Mouse (Mus musculus) adrenal gland, postnatal 4 days (tissue): ENCODE data around the gene Clca1. TPM values are rescaled to one million over a fixed set of nuclear protein-coding genes. Genes with fewer than 3 reads are reported as not detected.
"Not testable (repeated sequence)": the region's sequence is repeated elsewhere in the genome, so short reads cannot be mapped to it uniquely, and the experiment has no call there.

Experiments used
- DNase-seq, 2 experiments: peaks; one replicate each; pipeline ENCODE4 v3.0.0; 2021 to 2022; ENCODE audit warnings: low spot score in 2 of 2, mixed read lengths in 2 of 2
- long read RNA-seq, 2 experiments: library from polyadenylated mRNA; stranded (forward); transcript quantifications; one replicate each; pipeline ENCODE4 v2.0.0; 2021
- total RNA-seq, 2 experiments: library from RNA; stranded (reverse); gene quantifications; 2 replicates each; pipeline ENCODE4 v1.2.3; 2021

Gene Clca1
- not detected for total RNA-seq
- long read RNA-seq, experiment 1, result 0 reads
- long read RNA-seq, experiment 2, result 0 reads

- DNase-seq, result no peak
Measured at GRCm38 (mm10) chr3:145032676-145033075, at the start of gene Clca1. Gene Clca1 (minus strand): TSS chr3:145032776.

DNA sequence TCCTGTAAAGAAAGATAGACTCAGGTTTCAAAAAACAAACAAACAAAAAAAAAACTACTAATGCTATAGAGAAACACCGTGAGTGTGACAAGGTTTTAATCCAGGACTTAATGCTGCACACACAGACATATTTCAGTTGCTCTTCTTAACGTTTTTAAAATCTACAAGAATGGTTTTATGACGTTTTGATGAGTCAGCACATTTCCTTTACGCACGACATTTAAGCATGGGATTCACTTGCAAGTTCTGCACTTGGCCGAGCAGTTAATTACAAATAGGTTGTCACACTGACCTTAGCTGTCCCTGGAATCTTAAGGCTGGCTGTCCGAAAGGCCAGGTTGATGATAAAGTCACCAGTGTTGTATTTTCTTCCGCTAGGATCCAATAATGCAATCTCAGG is 48.3 kb upstream of the Clca1 start:
- DNase-seq, result no peak

DNA sequence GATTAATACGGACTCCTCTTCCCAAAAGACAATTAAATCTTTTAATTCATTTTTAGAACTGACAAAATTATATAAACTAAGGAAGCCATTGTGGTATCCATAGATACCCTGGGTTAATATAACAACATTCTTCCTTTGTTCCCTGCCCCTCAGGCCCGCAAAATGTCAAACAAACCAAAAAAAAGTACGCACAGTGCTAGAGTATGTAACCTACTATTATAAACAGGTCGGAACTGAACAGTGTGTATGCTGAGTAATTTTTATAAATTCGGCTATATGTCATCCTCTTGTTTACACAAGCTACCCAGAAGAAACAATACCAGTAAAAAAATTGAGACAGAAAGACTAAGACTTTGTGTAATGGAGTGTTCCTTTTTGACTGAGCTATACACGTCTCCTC is 45.8 kb upstream of the Clca1 start:
- no peak for DNase-seq

- DNase-seq, result no peak
Measured at GRCm38 (mm10) chr3:145072339-145072738, 39.8 kb upstream of the Clca1 start.

- no peak for DNase-seq
Measured at GRCm38 (mm10) chr3:145068964-145069363, 36.4 kb upstream of the Clca1 start.

- not testable (repeated sequence) for DNase-seq
Measured at GRCm38 (mm10) chr3:145055138-145055537, 22.6 kb upstream of the Clca1 start.

DNA sequence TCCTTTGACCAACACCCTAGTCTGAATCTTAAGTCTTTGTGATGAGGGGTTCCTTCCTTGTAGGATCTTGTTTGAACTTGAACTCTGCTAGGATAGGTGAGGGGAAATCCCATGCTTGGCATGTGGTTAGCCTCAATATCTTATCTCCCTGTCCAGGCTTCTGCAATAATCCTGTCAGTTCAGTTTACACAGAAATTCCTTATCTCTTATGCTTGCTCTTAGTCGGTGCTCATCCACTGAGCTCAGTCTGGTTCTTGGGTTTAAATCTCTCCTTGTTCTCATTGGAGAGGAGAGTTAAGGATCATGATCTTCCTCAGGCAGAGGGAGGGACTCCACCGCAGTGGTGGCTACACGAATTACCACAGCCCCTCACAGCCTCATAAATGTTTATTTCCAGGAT is 17.2 kb upstream of the Clca1 start:
- no peak for DNase-seq

DNA sequence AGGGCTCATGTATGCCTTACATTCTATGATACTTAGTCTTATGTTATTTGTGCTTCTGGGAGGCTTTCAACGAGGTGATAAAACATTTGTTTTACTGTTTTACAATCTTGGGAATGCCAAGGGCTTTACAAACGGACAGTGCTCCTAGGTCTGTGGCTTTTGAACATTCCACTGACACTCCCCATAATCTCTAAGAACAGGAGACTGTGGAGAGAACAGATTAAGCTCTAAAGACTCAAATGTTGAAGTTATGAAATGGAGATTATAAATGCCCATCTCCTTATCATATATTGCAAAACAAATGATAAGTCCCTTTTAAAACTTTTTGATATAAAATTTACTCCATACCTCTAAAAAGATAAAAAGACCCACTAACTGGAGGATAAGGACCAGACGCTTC is 6.2 kb upstream of the Clca1 start:
- DNase-seq, result no peak

DNA sequence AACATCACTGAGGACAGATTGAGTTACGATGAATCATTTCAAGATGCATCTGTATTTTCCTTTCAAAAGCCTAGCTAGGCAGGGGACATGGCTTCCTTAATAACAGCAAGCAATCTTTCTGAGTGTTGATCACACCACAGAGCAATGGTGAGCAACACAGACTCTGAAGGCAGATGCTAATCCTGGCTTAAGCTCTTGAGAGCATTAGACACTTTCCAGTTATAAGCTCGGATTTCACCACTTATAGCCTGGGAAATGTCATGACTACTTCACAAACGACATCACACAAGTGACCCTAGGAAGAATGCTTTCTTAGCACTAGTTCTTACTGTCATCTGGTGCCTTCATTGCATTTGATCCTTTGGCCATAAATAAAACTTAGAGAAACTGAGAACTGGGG is 4.5 kb downstream of the Clca1 start:
- no peak for DNase-seq

GRCm38 (mm10) chr3:145026750-145027149 is 5.8 kb downstream of the Clca1 start:
- DNase-seq, result no peak

GRCm38 (mm10) chr3:145017807-145018206 is 14.8 kb downstream of the Clca1 start:
- no peak for DNase-seq

GRCm38 (mm10) chr3:145004422-145004821 is 28.2 kb downstream of the Clca1 start:
- DNase-seq, result no peak

- DNase-seq, result no peak
Measured at GRCm38 (mm10) chr3:145000912-145001311, 31.7 kb downstream of the Clca1 start.

DNA sequence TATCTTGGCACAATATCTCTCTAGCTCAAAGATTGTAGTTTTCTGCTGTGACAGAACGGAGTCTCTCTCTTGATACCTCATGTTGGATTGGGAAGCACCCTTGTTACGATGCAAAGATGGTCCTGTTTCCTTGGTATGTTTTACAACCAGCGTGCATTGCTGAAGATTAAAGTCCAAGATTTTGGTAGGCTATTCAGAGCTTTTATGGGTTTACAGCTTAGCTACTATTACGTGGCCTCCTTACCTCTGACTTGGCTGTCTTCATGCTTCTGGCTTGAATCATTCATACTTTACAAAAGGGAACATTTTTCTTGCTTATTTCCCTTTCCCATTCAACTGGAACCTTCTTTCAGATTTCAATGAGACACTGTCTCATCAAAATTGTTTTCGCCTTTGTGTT is 39.5 kb downstream of the Clca1 start:
- DNase-seq, result no peak

DNA sequence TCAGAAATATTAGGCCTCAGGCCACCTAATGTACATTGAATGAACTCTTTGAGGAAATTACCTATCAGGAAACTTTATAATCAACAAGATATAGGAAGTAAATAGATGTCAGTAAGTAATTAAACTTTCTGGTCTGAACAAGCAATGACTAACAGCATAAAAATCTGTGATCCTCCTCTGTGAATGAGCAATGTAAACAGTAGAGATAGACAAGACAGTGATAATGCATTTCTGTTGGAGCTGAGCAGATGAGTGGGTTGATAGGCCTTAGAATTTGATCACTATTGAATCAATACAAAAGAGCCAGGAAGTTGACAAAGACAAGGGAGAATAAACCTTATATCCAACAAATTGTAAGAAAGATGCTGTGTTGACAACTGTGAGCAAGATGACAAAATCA is 40.0 kb downstream of the Clca1 start:
- DNase-seq, result no peak

GRCm38 (mm10) chr3:144985890-144986289 is 46.7 kb downstream of the Clca1 start:
- no peak for DNase-seq

DNA sequence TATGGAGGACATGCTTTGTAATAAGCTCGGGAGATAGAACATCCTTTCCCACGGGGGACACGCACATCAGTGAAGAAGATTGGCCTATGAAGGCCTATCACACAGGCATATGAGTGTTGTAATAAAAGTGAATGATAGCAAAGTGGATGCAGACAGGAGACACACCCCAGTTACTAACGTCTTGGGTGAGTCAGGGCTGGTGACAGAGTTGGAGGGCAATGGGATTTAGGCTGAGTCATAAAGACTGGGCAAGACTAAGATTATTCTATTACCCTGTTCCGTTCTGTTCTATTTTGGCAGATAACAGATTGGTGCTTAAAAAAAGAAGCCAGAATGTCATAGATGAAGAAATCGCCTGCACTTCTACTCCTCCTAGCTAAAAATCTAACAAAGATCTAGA is 52.0 kb downstream of the Clca1 start:
- DNase-seq, result no peak

DNA sequence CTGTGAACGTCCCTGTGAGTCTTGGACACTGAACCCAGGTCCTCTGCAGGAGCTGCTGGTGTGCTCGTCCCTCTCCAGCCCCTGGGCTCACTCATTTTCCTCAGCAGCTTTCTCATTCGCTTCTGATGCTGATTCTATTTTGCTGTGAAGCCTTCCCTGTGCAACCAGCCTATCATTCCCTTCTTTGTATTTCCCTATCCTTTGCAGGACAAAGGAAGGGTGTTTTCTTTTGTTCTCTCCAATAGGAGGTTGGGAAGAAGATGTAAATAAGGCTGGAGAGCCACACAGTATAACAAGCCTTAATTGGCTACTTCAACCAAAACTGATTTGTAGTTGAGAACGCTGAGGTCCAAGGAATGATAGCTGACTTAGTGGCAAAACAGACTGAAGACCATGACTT is 54.9 kb downstream of the Clca1 start:
- DNase-seq, result no peak

DNA sequence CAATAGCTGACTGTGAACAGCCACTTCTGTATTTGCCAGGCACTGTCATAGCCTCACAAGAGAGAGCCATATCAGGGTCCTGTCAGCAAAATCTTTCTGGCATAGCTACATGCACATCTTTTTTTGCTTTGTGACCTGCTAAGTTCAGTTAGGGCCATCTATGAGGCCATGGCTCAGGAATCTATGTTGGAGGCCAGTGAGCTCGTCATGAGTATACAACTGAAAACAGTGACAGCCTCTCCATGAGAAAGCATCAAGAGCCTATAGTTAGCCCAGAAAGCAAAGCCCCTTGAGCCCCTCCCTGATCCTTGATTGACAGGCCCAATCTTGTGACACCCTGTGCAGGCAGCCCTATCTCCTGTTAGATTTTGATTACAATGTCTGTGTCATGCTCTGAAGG is 56.5 kb downstream of the Clca1 start:
- DNase-seq, result no peak

DNA sequence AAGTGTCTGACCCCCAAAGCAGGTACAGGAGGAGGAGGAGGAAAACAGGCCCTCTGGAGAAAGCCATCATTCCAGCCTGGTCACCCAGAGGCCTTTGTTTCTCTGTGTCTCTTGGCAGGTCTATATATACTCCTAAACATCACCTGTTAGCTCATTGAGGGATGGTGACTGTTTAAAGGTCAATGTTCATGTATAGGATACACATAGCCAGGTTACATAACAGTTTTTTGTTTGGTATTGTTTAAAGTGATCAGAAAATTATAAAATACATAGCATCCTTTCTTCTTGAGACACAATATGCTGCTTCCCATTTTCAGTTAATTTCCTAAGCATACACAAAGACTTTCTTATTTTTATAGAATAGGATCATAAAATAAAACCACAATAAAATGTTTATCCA is 57.6 kb downstream of the Clca1 start, which contains the start of gene Clca4a:
Clca4a (minus strand) TSS at position 101 of the 400 bp plus-strand sequence.
- DNase-seq, result no peak

DNA sequence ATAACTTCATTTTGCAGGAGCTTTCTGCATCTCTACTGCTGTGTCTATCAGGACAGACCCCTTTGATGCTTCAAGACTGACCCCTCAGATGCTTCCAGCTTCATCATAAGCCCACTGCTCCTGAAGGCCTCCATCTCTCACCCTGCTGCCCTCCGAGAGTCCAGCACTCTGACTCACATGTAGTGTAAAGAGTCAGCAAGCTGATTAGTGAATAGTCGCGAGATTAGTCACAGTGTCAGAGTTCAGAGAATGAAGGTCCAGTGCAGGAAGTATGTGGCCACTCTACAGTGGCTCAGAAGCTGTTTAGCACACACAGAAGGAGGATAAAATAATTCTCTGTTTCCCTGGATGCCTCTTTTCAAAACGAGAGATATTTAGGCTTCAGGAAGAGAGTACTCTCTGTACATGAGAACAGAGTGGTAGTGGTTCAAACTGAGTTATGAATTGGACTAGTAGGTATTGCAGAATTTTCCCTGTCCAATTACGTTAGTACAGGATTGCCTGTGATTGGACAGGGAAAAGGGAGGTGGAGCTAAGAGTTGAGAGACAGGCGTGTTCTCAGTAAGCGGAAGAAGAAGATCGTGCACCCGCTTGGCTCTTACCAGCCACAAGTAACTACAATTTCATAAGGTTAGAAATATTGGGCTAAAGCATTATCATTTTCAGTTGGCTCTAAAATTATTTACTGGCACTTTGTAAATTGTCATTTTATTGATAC is 60.9 kb downstream of the Clca1 start:
- no peak for DNase-seq

- no peak for DNase-seq
Measured at GRCm38 (mm10) chr3:144969755-144970154, 62.8 kb downstream of the Clca1 start.

- DNase-seq, result no peak
Measured at GRCm38 (mm10) chr3:144966074-144966473, 66.5 kb downstream of the Clca1 start.
